Mouse (Mus musculus) embryonic facial prominence, embryonic 14.5 days (tissue): ENCODE measurements at regions not wholly inside any gene's neighbourhood (a gene's known extent, or its start where the extent isn't known, plus 50 kb on each side); places are given as distances from the start of the nearest gene placed in this dataset.
"Not testable (repeated sequence)": the region's sequence is repeated elsewhere in the genome, so short reads cannot be mapped to it uniquely, and the experiment has no call there.

Experiments
- ATAC-seq: fragments of 200-750 bp; cut with Nextera tagmentation; 2 replicates; pipeline ENCODE4 v1.8.0; 2017; ENCODE audit warnings: low read depth, moderate number of reproducible peaks, moderate TSS enrichment
- DNase-seq: peaks from one replicate; pipeline ENCODE4 v3.0.0-alpha.2; 2015; ENCODE audit warnings: low spot score
- H3K27ac ChIP-seq: fragments of 300-500 bp; sonication (generic); replicated peaks from 2 replicates; pipeline ENCODE4 v1.5.1; 2014; ENCODE audit warnings: low read depth, mild to moderate bottlenecking, low read length, moderate library complexity
- H3K27me3 ChIP-seq: fragments of 300-500 bp; sonication (generic); replicated peaks from 2 replicates; pipeline ENCODE4 v1.6.1; 2014; ENCODE audit warnings: low read length; ENCODE audit not compliant: control insufficient read depth, insufficient read depth
- H3K36me3 ChIP-seq: fragments of 300-500 bp; sonication (generic); 2 replicates; pipeline ENCODE4 v1.6.1; 2014; ENCODE audit warnings: low read length, mixed read lengths; ENCODE audit not compliant: control insufficient read depth, insufficient read depth
- H3K4me1 ChIP-seq: fragments of 300-500 bp; sonication (generic); 2 replicates; pipeline ENCODE4 v1.6.1; 2014; ENCODE audit warnings: antibody characterized with exemption, low read length; ENCODE audit not compliant: control insufficient read depth, insufficient read depth
- H3K4me2 ChIP-seq: fragments of 300-500 bp; sonication (generic); 2 replicates; pipeline ENCODE4 v1.6.1; 2014; ENCODE audit warnings: low read depth, mild to moderate bottlenecking, low read length, moderate library complexity, mixed read lengths
- H3K4me3 ChIP-seq: fragments of 300-500 bp; sonication (generic); 2 replicates; pipeline ENCODE4 v1.5.1; 2014; ENCODE audit warnings: low read depth, mild to moderate bottlenecking, low read length
- H3K9ac ChIP-seq: fragments of 300-500 bp; sonication (generic); 2 replicates; pipeline ENCODE4 v1.6.1; 2014; ENCODE audit warnings: low read depth, mild to moderate bottlenecking, low read length, moderate library complexity, mixed read lengths
- H3K9me3 ChIP-seq: fragments of 300-500 bp; sonication (generic); 2 replicates; pipeline ENCODE4 v1.6.1; 2016; ENCODE audit warnings: low read length; ENCODE audit not compliant: control insufficient read depth
- WGBS: fragments of 180-500 bp; shearing (Covaris S2); extraction: QIAGEN DNeasy Blood & Tissue Kit; methylation state at CpG from one replicate; pipeline ENCODE4 v1.1.7; 2014; 5-methylcytosine and 5-hydroxymethylcytosine counted together

DNA sequence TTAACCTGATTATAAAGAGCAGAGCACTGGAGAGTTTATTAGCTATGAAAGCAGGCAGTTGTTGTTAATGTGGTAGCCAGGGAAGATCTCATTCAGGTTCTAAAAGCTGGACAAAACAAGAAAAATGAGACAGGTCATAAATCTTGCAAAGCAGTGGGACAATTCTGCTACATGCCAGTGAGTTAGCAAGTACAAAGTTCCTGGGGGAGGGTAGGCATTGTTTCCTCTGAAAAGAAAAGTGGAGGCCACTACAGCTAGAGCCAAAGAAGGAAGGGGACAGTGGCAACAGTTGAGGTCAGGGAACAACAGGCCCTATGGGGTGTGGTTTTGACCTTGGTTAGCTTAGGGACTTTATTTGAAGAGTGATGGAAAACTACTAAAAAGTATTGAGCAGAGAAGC is 364.2 kb downstream of the Hdgfl1 start:
- Histone ChIP-seq H3K9me3 (no peaks in the 10 kb centered on the region), H3K4me2 (no peak overlapping the region), H3K27ac (no peak overlapping the region), H3K27me3 (no peaks in the 10 kb centered on the region), H3K9ac (no peak overlapping the region), H3K4me1 (no peaks in the 10 kb centered on the region), H3K4me3 (no peak overlapping the region), H3K36me3 (no peaks in the 10 kb centered on the region)
- ATAC-seq (no peak), DNase-seq (no peak)

DNA sequence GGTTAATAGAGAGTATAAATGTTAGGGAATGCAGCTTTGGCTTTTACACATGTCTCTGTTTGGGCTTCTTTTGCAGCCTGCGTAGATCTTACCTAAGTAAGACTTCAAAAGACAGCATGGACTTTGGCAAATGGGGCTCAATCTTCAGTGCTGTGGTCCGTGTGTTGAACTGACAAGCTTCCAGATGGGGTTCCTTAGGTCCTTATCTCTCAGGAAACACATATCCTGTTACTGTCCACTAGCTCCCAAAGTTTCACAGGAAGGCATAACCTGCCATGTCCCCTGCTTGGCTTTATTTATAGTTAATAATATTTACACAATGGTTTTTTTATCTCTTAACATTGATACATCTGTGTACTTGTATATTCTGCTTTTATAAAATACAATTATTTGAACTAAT is 365.3 kb downstream of the Hdgfl1 start:
- H3K4me1 ChIP-seq: no peaks in the 10 kb centered on the region
- no peak overlapping the region for H3K9ac ChIP-seq
- H3K9me3 ChIP-seq: no peaks in the 10 kb centered on the region
- 56% methylated on average over 2 of the region's 2 CpGs for WGBS
- H3K4me3 ChIP-seq: no peak overlapping the region
- DNase-seq (no peak), ATAC-seq (no peak)
- H3K36me3 ChIP-seq: no peaks in the 10 kb centered on the region
- no peaks in the 10 kb centered on the region for H3K27me3 ChIP-seq
- no peak overlapping the region for H3K27ac ChIP-seq
- no peak overlapping the region for H3K4me2 ChIP-seq

DNA sequence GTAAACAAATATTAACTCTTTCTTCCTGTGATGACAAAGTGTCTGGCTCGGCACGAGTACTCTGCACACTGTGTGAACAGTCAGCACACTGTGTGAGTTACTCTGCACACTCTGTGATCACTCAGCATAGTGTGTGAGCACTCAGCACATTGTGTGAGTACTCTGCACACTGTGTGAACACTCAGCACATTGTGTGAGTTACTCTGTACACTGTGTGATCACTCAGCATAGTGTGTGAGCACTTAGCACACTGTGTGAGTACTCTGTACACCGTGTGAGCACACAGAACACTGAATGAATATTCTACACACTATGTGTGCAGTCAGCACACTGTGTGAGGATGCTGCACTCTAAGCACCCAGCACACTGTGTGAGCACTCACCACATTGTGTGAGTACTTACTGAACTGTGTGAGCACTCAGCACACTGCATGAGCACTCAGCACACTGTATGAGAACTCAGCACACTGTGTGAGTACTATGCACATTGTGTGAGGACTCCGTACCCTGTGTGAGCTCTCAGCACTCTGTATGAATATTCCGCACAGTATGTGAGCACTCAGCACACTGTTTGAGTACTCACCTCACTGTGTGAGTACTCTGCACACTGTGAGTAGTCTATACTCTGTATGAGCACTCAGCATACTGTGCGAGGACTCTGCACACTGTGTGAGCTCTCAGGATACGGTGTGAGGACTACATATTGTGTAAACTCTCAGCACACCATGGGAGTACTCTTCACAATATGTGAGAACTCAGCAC is 381.9 kb downstream of the Hdgfl1 start:
- no peak overlapping the region for H3K27ac ChIP-seq
- H3K4me2 ChIP-seq: no peak overlapping the region
- H3K36me3 ChIP-seq: no peaks in the 10 kb centered on the region
- DNase-seq (no peak), ATAC-seq (no peak)
- H3K9ac ChIP-seq: no peak overlapping the region
- H3K4me1 ChIP-seq: no peaks in the 10 kb centered on the region
- WGBS: 89% methylated on average over 7 of the region's 7 CpGs
- no peaks in the 10 kb centered on the region for H3K27me3 ChIP-seq
- no peak overlapping the region for H3K4me3 ChIP-seq
- no peaks in the 10 kb centered on the region for H3K9me3 ChIP-seq

DNA sequence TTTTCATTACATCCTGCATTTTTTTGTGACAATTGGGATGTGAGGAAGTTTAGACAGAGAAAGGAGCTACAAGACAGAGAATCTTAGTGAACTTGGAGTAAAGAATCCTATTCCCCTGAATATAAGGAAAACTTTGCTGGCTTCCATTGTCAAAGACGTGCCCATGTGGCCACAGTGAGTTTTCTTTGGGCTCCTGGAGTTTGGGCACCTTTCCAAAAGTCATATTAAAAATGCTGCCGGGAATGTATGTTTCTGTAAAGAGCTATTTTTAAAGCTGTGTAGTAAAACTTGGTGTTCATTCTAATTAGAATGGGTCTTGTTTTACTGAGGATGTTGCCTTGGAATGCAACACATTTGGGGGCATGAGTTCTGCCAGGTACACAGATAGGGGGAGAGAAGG is 387.3 kb downstream of the Hdgfl1 start:
- H3K4me2 ChIP-seq: no peak overlapping the region
- DNase-seq (peak; percentile 26), ATAC-seq (no peak)
- no peak overlapping the region for H3K4me3 ChIP-seq
- H3K27me3 ChIP-seq: no peaks in the 10 kb centered on the region
- no peaks in the 10 kb centered on the region for H3K36me3 ChIP-seq
- WGBS: 25% methylated on average over 2 of the region's 2 CpGs
- no peaks in the 10 kb centered on the region for H3K4me1 ChIP-seq
- no peaks in the 10 kb centered on the region for H3K9me3 ChIP-seq
- no peak overlapping the region for H3K9ac ChIP-seq
- no peak overlapping the region for H3K27ac ChIP-seq

DNA sequence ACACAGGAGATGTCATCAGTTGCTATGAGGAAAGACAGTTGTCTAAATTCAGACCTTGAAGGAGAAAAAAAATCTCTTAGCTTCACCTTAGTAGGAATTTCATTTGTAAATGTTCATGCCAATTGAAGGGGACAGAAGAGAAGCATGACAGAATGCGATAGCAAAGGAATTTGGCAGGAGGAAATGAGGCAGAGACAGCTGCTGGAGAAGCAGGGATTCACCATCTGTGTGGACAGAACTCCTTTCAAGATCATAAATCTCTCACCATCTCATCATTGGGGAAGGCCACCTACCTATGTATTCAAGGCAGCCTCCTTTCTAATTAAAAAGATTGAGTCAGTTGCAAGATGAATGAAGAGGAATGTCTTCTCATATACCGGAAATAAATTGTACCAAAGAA is 387.8 kb downstream of the Hdgfl1 start:
- DNase-seq (no peak), ATAC-seq (no peak)
- Histone ChIP-seq H3K9me3 (no peaks in the 10 kb centered on the region), H3K9ac (no peak overlapping the region), H3K27me3 (no peaks in the 10 kb centered on the region), H3K4me3 (no peak overlapping the region), H3K4me1 (no peaks in the 10 kb centered on the region), H3K4me2 (no peak overlapping the region), H3K27ac (no peak overlapping the region), H3K36me3 (no peaks in the 10 kb centered on the region)
- 68% methylated on average over 2 of the region's 2 CpGs for WGBS

DNA sequence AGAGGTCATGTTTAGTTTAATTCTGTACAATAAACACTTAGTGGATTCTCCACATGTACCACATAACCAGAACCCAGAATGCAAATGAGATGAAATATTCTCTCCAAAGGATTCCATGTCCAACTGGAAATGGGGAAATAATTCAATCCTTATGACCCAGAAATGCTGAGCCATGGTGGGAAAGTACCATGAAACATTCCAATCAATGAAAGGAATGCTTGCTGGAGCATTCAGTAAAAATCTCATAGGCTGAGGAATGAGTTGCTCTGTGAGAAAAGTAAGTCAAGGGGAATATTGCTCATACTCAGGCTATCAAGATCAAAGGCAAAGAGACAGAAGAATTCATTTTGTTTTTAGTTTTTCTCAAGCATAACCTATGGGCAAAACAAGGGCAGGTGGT is 394.4 kb downstream of the Hdgfl1 start:
- no peak overlapping the region for H3K4me3 ChIP-seq
- H3K4me1 ChIP-seq: no peaks in the 10 kb centered on the region
- no peak overlapping the region for H3K27ac ChIP-seq
- H3K4me2 ChIP-seq: no peak overlapping the region
- ATAC-seq: no peak
- H3K36me3 ChIP-seq: no peaks in the 10 kb centered on the region
- no peak overlapping the region for H3K9ac ChIP-seq
- H3K9me3 ChIP-seq: no peaks in the 10 kb centered on the region
- DNase-seq: peak; percentile 69
- H3K27me3 ChIP-seq: no peaks in the 10 kb centered on the region

DNA sequence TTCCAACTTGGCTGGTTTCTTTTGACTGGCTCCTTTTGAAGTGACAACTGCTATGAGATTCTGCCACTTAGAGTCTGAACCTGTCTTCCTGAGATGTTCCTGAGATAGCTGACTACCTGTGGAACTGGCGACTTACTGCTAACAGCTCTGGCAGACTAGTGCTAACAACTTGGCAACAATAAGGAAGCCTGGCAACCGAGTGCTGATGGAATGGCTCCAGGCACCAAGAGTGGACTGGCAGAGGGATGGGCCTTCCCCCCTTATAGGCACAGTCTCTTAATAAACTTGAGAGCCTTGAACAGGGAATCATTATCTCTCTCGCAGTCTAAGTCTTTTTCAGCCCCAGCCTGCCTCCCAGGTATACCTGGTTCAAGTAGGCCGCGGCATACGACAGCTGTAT is 404.1 kb downstream of the Hdgfl1 start:
- not testable (repeated sequence) for H3K9ac ChIP-seq, H3K27ac ChIP-seq, DNase-seq, H3K9me3 ChIP-seq, H3K36me3 ChIP-seq, ATAC-seq, H3K4me3 ChIP-seq, H3K27me3 ChIP-seq, H3K4me1 ChIP-seq, H3K4me2 ChIP-seq
- 91% methylated on average over 6 of the region's 6 CpGs for WGBS

DNA sequence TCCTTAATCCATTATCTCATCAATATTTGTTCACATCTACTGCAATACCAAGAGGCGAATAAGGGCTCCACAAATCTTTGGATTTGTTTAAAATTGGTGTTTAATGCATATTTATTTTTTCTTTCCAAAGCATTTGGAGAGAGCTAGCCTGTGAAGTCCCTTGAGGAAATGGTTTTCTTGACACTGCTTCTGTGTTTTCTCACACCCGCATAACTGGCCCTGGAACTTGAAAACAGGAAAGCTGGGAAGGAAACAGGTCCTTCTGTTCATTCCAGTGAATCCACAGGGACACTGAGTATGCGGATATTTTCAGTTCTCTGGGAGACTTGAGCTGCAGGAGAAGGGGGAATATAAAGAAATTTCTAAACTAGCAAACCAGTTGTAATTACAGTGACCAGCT is 413.6 kb downstream of the Hdgfl1 start:
- Histone ChIP-seq H3K27me3 (no peaks in the 10 kb centered on the region), H3K4me2 (no peak overlapping the region), H3K9ac (no peak overlapping the region), H3K9me3 (peaks cover 4% of the 10 kb centered on the region; the same call in 1 of the 2 replicates), H3K4me1 (no peaks in the 10 kb centered on the region), H3K4me3 (no peak overlapping the region), H3K36me3 (no peaks in the 10 kb centered on the region), H3K27ac (no peak overlapping the region)
- DNase-seq: peak; percentile 69
- WGBS: 36% methylated on average over 3 of the region's 3 CpGs
- ATAC-seq: no peak

DNA sequence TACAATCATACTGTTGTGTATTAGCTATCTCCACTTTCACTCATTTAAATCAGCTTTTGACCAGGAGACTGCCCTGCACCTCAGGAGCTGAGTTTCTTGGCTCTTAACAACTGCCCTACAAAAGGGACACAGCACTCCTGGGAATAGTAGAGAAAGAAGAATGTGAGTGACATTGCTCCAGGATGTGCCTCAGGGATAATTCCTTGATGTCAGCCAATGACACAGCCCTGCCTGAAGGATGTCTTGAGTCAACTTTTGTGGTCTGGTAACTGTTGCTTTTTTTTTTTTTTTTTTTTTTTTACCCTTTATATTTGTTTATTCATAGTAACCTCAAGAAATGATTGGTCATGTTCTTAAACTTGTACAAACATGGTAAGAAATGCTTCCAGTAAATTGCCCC is 415.5 kb downstream of the Hdgfl1 start:
- Histone ChIP-seq H3K27me3 (no peaks in the 10 kb centered on the region), H3K4me2 (no peak overlapping the region), H3K9ac (no peak overlapping the region), H3K36me3 (no peaks in the 10 kb centered on the region), H3K27ac (no peak overlapping the region), H3K4me1 (no peaks in the 10 kb centered on the region), H3K4me3 (no peak overlapping the region), H3K9me3 (peaks cover 4% of the 10 kb centered on the region; the same call in 1 of the 2 replicates)
- no peak for ATAC-seq
- no peak for DNase-seq
